Mouse (Mus musculus) T-helper 1 cell (primary cell): ENCODE data around the gene Fgfr1op2.

ENCODE experiments used
- in situ Hi-C: fragments of 300-600 bp; cut with MboI, MseI; formaldehyde crosslinking; loops from one replicate; pipeline ENCODE4 v1.15.1; 2025; ENCODE audit warnings: high pct_unique_total_duplicates

Gene Fgfr1op2

DNA sequence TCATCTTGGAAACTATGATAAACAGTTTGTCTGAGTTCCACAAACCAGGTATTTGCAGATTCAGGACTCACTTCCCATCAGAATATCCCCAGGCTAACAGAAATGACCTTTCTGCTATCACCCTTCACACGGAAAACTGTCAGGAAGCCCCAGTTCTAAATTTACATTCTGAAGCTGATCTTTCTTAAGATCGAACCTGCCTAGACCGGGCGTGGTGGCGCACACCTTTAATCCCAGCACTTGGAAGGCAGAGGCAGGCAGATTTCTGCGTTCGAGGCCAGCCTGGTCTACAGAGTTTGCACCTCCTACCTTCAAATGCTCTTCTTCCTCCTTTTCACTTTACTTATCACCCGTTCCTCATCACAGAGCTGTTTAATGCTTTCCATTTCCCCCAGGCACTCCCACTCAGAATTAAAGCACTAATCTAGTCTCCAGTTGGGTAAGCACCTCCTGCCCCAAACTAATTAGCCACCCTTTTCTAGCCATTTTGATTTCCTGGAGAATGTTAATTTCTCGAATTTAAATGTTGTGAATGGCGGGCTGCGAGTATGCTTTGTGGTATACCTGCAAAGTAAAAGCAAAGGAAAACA lies 64.7 kb downstream of the Fgfr1op2 start:
- in situ Hi-C loops, result no loop called here

DNA sequence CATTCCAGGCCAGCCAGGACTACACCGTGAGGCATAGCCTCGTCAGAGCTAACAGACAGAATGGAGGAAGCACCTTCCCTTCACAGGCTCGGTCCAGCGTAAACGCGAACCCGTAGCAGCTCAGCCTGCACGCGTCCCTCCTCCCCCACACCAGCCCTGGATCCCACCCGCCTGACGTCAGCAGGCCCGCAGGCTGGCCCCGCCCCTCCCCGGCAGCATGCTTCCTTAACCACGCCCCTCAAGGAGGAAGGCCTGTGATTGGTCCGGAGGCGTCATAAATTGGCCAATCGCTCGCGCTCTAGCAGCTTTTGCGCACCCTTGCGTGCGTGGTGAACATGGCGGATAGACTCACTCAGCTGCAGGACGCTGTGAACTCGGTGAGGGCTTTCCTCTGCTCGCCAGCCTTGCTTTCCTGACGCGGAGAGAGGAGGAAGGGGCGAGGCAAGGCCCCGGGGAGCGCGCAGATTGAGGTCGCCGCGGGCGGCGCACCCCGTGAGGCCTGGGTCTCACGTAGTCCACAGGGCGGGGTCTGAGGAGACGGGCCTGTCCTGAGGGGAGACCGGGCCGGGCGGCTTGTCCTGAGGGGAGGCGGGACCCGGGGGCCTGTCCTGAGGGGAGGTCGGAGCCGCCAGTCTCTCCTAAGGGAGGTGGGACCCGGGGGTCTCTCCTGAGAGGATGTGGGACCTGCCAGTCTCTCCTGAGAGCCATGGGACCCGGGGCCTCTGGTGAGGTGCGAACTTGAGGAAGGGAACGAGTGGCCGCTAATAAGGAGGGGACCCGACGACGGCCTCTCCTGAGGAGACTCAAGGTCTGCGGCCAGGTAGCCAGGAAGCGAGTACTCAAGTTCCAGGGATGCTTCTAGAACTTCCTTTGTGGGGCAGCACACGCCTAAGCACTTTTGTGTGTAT lies 65.5 kb downstream of the Fgfr1op2 start, which contains the start of the genes Med21 and Tm7sf3:
Gene Med21, plus strand, starts transcription at position 272 of the 908 bp plus-strand sequence.
Gene Tm7sf3, minus strand, starts transcription at position 549 of the 908 bp plus-strand sequence.
- in situ Hi-C loops, result no loop called here

DNA sequence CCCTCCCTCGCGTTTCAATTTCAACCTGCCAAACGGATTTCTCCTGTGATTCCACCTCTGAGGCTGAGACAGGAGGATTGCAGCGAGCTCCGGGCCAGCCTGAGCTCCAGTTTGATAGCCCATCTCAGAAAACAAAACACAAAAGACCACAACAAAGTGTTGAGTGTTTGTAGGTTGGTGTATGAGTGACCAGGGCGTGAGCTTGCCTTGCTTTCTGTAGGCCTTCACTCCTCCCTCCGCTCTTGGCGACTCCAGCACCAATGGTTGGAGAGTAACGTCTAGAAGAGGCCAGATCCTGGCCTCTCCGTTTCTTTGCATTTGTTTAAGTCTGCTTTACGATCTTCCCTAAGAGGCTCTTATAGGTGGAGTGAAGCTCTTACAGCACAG lies 66.2 kb downstream of the Fgfr1op2 start:
- in situ Hi-C loops, result no loop called here
